Mouse (Mus musculus): ENCODE data around the gene Tsx. TPM values are rescaled to one million over a fixed set of nuclear protein-coding genes. Genes with fewer than 3 reads are reported as not detected.
"Not testable (repeated sequence)": the region's sequence is repeated elsewhere in the genome, so short reads cannot be mapped to it uniquely, and the experiment has no call there.

Gene Tsx
- polyA plus RNA-seq, 1 experiment from 2014 or later = not detected

DNA sequence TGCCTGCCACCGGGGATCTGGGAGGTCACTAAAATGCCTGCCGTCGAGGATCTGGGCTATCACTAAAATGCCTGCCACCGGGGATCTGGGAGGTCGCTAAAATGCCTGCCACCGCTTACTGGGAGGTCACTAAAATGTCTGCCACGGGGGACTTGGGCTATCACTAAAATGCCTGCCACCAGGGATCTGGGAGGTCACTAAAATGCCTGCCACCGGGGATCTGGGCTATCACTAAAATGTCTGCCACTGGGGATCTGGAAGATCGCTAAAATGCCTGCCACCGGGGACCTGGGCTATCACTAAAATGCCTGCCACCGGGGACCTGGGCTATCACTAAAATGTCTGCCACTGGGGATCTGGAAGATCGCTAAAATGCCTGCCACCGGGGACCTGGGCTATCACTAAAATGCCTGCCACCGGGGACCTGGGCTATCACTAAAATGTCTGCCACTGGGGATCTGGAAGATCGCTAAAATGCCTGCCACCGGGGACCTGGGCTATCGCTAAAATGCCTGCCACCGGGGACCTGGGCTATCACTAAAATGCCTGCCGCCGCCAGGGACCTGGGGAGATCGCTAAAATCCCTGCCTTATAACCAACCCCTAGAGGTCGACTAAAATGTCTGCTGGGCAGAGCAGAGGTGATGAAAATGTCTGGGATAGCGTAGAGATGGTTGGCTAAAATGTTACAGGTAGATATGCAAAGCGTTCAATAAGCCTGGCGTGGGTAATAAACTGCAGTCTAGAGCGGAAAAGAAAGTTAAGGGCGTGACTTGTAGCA is 34.9 kb downstream of the Tsx start:
- ATAC-seq (ENCODE audit: low read depth); H3K4me2 ChIP-seq (ENCODE audit: low read depth, low read length); H3K4me3 ChIP-seq (ENCODE audit: low read depth, low read length); H3K4me1 ChIP-seq (ENCODE audit: control insufficient read depth, low read depth, low read length); H3K36me3 ChIP-seq (ENCODE audit: control insufficient read depth, insufficient read depth); H3K27ac ChIP-seq (ENCODE audit: low read length); H3K9ac ChIP-seq (ENCODE audit: low read depth, low read length); H3K9me3 ChIP-seq (replicated peaks; ENCODE audit: control insufficient read depth, low read length): not testable (repeated sequence)
- 66% methylated on average over 17 of the region's 27 CpGs for WGBS (ENCODE audit: insufficient replicate concordance)
- peaks cover 26% of the 10 kb centered on the region for H3K27me3 ChIP-seq (ENCODE audit: control insufficient read depth, insufficient read depth, low read depth, low read length)

DNA sequence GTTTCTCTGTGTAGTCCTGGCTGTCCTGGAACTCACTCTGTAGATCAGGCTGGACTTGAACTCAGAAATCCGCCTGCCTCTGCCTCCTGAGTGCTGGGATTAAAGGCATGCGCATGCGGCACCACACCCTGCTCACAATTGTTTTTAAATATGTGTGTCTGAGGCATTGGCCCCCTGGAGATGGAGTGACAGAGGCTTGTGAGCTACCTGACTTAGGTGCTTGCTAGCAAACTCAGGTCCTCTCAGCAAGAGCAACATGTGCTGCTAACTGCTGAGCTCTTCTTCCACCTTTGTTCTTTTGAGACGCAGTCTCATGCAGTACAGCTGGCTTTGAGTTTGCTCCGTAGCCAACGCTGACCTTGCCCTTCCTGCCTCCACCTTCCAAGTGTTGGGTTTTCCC is 38.5 kb downstream of the Tsx start:
- no peaks in the 10 kb centered on the region for H3K4me1 ChIP-seq (ENCODE audit: control insufficient read depth, low read depth, low read length)
- WGBS (ENCODE audit: insufficient replicate concordance) = 64% methylated on average over 6 of the region's 6 CpGs
- no peak overlapping the region for H3K9ac ChIP-seq (ENCODE audit: low read depth, low read length)
- no peaks in the 10 kb centered on the region for H3K9me3 ChIP-seq (replicated peaks; ENCODE audit: control insufficient read depth, low read length)
- H3K4me3 ChIP-seq (ENCODE audit: low read depth, low read length) = no peak overlapping the region
- no peaks in the 10 kb centered on the region for H3K36me3 ChIP-seq (ENCODE audit: control insufficient read depth, insufficient read depth)
- no peak overlapping the region for H3K27ac ChIP-seq (ENCODE audit: low read length)
- H3K4me2 ChIP-seq (ENCODE audit: low read depth, low read length) = no peak overlapping the region
- no peak for ATAC-seq (ENCODE audit: low read depth)
- peaks cover 15% of the 10 kb centered on the region for H3K27me3 ChIP-seq (ENCODE audit: control insufficient read depth, insufficient read depth, low read depth, low read length)

DNA sequence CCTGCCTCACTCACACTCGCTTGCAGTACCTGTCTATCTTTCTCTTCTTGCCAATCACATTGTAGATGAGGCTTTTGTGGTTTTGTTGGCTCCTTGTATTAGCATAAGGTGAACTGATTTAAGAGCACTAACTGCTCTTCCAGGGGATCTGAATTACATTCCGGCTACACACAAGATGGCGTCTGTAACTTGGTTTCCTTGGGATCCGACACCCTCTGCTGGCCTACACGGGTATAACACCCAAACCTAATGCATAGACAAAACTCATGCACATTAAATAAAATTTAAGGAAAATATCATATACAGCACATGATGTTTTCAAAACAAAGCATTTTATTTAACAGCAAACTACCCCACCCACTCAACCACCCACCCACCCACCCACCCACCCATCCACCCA is 45.8 kb downstream of the Tsx start:
- H3K27ac ChIP-seq (ENCODE audit: low read length) = no peak overlapping the region
- H3K9ac ChIP-seq (ENCODE audit: low read depth, low read length) = no peak overlapping the region
- WGBS (ENCODE audit: insufficient replicate concordance) = 70% methylated on average over 5 of the region's 5 CpGs
- no peaks in the 10 kb centered on the region for H3K27me3 ChIP-seq (ENCODE audit: control insufficient read depth, insufficient read depth, low read depth, low read length)
- ATAC-seq (ENCODE audit: low read depth) = no peak
- H3K4me3 ChIP-seq (ENCODE audit: low read depth, low read length) = no peak overlapping the region
- H3K4me2 ChIP-seq (ENCODE audit: low read depth, low read length) = no peak overlapping the region
- H3K4me1 ChIP-seq (ENCODE audit: control insufficient read depth, low read depth, low read length) = no peaks in the 10 kb centered on the region
- no peaks in the 10 kb centered on the region for H3K9me3 ChIP-seq (replicated peaks; ENCODE audit: control insufficient read depth, low read length)
- H3K36me3 ChIP-seq (ENCODE audit: control insufficient read depth, insufficient read depth) = no peaks in the 10 kb centered on the region; the same call in 1 of the 2 replicates

DNA sequence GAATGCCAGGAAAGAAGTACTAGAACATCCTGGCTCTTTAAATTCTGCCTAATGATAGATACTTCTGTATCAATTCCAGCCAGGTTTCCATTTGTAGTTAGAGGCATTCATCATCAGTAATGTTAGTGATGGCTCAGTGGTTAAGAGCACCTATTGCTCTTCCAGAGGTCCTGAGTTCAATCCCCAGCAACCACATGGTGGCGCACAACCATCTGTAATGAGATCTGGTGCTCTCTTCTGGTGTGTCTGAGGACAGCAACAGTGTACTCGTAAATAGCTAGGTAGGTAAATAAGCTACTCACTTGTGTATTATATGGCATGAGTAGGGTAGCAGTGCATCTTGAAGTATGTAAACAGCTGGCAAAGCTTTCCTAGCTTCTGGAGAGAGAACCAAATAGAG is 54.7 kb downstream of the Tsx start:
- Histone ChIP-seq H3K4me3 (ENCODE audit: low read depth, low read length) (no peak overlapping the region), H3K4me1 (ENCODE audit: control insufficient read depth, low read depth, low read length) (no peaks in the 10 kb centered on the region), H3K9me3 (replicated peaks; ENCODE audit: control insufficient read depth, low read length) (no peaks in the 10 kb centered on the region), H3K27ac (ENCODE audit: low read length) (no peak overlapping the region), H3K9ac (ENCODE audit: low read depth, low read length) (no peak overlapping the region), H3K27me3 (ENCODE audit: control insufficient read depth, insufficient read depth, low read depth, low read length) (no peaks in the 10 kb centered on the region), H3K36me3 (ENCODE audit: control insufficient read depth, insufficient read depth) (peaks cover 3% of the 10 kb centered on the region; the same call in 1 of the 2 replicates), H3K4me2 (ENCODE audit: low read depth, low read length) (no peak overlapping the region)
- WGBS (ENCODE audit: insufficient replicate concordance) = 60% methylated on average over 2 of the region's 2 CpGs
- ATAC-seq (ENCODE audit: low read depth) = no peak

DNA sequence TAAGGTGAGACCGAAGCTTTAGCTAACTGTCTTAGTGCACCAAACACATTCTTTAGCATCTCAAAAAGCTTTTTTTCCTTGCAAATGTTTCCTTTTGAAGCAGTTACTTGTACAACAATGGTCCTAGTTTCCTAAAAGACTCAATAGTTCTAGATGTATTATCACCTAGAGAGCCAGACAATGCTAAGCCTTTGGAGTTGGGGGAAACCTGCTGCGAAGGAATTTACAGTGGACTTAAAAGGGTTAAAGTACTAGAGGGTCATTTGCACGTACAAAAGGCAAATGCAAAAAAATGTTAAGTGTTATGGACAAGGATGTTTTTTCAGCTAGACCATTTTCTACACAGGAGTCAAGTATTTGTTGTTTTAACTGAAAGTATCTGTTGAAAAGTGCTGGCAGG is 58.1 kb downstream of the Tsx start:
- Histone ChIP-seq H3K4me2 (ENCODE audit: low read depth, low read length) (no peak overlapping the region), H3K4me1 (ENCODE audit: control insufficient read depth, low read depth, low read length) (peaks cover 2% of the 10 kb centered on the region; the same call in 1 of the 2 replicates), H3K9ac (ENCODE audit: low read depth, low read length) (no peak overlapping the region), H3K4me3 (ENCODE audit: low read depth, low read length) (no peak overlapping the region), H3K36me3 (ENCODE audit: control insufficient read depth, insufficient read depth) (no peaks in the 10 kb centered on the region), H3K9me3 (replicated peaks; ENCODE audit: control insufficient read depth, low read length) (no peaks in the 10 kb centered on the region), H3K27me3 (ENCODE audit: control insufficient read depth, insufficient read depth, low read depth, low read length) (no peaks in the 10 kb centered on the region), H3K27ac (ENCODE audit: low read length) (no peak overlapping the region)
- ATAC-seq (ENCODE audit: low read depth) = no peak
- 76% methylated on average over 3 of the region's 3 CpGs for WGBS (ENCODE audit: insufficient replicate concordance)

Other genes with a start within 250 kb of the Tsx start
- 0.04 and 0.05 TPM in 2 replicates for gene Nap1l2, start 227.8 kb upstream of the Tsx start, polyA plus RNA-seq (2015; fragmentation: Nextera tagmentation; extraction: Ambion mirVana)
- not detected in 2 replicates for gene Cdx4, start 93.1 kb upstream of the Tsx start, polyA plus RNA-seq (2015; fragmentation: Nextera tagmentation; extraction: Ambion mirVana)
- gene Chic1, start 58.0 kb upstream of the Tsx start, polyA plus RNA-seq (2015; fragmentation: Nextera tagmentation; extraction: Ambion mirVana) = 0.44 and 0.51 TPM in 2 replicates
- gene Gm26992, start 7.5 kb downstream of the Tsx start, polyA plus RNA-seq (2015; fragmentation: Nextera tagmentation; extraction: Ambion mirVana) = not detected in 2 replicates
- gene Zcchc13, start 216.1 kb downstream of the Tsx start, polyA plus RNA-seq (2015; fragmentation: Nextera tagmentation; extraction: Ambion mirVana) = not detected in 2 replicates

Measured in liver, embryonic 16.5 days (tissue).